Mouse (Mus musculus): ENCODE measurements around the gene Nnat.

Gene Nnat

DNA sequence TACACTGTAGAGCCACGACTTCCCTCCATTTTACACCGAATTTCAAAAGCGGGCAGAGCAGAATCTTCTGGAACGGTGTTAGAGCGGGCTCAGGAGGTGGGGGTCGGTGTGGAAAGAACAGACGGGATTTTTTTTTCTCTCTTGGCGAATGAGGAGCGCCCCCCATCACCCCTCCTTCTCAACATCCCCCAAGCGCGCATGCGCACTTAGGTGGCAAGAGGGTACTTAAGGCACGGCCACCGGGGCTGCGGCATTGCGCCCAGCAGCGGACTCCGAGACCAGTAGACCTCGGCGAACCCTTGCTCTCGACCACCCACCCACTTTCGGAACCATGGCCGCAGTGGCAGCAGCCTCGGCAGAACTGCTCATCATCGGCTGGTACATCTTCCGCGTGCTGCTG lies at the start of gene Nnat:
Gene Nnat (plus strand): TSS at position 221 of the 400 bp plus-strand sequence.
- no peak for DNase-seq (ENCODE audit: low read depth, low spot score)

DNA sequence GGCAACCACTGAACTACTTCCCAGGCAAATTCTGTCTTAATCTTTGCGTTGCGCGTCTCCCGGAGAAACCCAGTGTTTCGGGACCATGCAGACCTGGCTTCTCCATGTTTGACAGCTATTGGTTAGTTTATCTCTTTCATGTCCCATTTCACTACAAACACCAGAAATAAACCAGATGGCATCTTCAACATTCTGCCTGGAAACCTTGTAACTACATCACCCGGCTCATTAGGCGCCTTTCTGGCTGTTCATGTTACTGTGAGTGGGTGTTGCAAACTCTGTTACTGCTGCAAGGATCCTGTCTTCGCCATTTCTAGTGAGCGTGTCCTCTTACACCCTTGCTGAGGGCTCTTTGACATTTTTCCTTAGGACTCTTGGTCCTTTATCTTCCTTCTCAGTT lies 47.0 kb upstream of the Nnat start:
- no peak for DNase-seq (ENCODE audit: low read depth, low spot score)

DNA sequence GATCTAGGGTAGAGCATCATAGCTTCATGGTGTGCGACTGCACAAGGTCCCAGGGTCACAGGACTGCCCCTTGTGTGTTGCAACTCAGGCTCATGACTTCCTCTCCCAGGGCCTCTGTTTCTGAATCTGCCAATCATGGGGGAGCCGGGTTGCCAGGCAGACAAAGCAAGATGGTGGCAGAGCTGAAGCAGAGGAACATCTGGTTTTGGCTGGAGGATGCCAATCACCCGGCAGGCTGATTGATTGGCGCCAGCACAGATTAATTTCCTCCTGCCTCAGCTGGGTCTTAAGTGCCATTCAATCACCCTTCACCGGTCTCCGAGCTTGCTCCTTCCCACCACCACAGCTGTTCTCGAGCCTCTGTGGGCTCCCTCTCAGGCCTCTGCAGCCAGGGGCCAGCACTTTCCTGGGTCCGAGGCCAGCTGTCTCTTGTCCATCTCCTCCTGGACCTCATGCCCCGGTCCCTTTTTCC lies 46.1 kb upstream of the Nnat start:
- no peak for DNase-seq (ENCODE audit: low read depth, low spot score)

GRCm38 (mm10) chr2:157514353-157514752 lies 45.5 kb upstream of the Nnat start:
- DNase-seq (ENCODE audit: low read depth, low spot score) = no peak

DNA sequence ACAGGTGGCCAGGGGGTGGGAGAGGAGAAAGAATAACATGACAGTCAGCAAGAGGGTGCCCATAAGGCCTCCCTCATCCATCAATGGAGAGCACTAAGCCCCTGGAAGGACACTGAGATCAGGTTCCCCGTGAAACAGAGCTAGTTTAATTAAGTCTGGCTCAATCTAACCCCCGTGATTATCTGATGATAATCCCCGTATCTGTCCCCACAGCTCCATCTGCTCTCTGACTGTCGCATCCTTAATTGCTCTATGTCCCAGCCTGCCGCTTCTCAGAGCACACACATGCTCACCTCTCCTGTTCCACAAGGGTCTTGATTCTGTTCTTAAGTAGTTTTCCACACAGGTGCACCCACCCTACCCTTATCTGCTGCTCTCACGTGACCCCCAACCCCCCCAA lies 42.4 kb upstream of the Nnat start:
- DNase-seq (ENCODE audit: low read depth, low spot score) = no peak

- DNase-seq (ENCODE audit: low read depth, low spot score) = no peak
Measured at GRCm38 (mm10) chr2:157518451-157518850, 41.4 kb upstream of the Nnat start.

GRCm38 (mm10) chr2:157519452-157519851 lies 40.4 kb upstream of the Nnat start:
- no peak for DNase-seq (ENCODE audit: low read depth, low spot score)

DNA sequence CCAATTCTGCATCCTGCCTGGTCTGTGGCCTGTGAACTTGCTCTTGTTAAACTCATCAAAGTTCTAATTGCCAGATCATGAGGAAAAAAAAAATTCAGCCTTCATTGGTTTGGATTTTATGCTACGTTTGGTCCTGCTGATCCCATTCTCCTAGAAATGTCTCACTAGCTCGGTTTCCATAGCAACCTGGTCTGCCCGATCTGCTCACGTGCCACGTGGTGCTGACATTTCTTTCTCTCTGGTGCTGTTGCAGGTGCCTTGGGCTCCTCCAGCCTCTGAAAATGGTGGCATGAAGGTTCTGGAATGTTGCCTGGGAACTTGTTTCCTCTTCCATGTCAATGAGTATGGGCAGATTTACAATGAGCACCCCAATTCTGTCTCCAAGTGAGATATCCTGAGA lies 39.4 kb upstream of the Nnat start:
- DNase-seq (ENCODE audit: low read depth, low spot score) = no peak

- no peak for DNase-seq (ENCODE audit: low read depth, low spot score)
Measured at GRCm38 (mm10) chr2:157522556-157522955, 37.3 kb upstream of the Nnat start.

- no peak for DNase-seq (ENCODE audit: low read depth, low spot score)
Measured at GRCm38 (mm10) chr2:157530056-157530955, 29.6 kb upstream of the Nnat start.

DNA sequence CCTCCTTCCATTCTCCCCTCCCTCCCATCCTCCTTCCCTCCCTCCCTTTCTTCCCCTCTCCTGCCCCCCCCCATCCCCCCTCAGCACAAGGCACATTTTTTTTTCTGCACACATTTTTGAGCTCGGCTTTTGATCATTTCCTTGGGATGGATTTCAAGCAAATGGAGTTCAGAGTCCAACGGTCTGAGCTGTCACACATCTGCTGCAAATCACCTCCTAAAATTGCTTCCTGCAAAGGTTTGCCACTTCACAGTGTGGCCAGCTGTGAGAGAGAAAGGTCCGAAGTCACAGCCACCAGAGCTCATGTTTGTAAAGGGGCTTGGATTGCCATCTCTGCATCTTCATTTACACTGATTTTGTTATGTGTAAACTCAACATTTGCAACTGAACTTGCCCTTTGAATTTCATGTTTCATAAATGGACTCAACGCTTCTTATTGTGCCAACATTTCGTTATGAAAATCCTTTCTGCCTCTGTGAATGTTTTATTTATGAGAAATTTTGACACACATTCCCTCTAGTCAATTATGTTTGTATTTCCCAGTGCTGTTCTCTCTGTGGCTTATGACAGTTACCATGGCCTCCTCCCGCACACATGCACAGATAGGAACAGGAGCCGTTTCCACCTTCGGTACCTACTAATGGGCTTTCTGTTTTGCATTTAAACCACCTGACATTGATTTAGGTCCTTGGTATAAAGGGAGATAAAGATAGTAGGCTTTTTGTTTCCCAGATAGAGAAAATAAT lies 28.0 kb upstream of the Nnat start:
- DNase-seq (ENCODE audit: low read depth, low spot score) = no peak

DNA sequence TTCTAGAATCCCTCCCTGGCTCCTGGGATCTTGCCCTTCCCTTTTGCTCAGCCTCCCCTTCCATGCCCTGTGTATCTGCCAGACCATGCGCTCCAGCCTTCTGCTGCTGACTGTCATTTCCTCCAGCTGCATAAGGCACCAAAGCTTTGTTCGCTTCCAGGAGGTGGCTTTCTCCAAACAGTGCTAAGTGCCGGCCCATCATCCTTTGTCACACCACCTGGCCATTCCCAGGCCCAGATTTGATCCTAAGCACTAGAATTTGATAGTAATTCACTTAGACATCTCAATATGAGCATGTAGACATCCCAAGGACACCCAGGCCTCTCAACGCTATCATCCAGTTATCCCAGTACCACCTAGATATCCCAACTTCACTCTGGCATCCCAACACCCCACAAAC lies 25.7 kb upstream of the Nnat start:
- no peak for DNase-seq (ENCODE audit: low read depth, low spot score)

- no peak for DNase-seq (ENCODE audit: low read depth, low spot score)
Measured at GRCm38 (mm10) chr2:157536476-157537081, 23.3 kb upstream of the Nnat start.

GRCm38 (mm10) chr2:157537118-157537517 lies 22.8 kb upstream of the Nnat start:
- DNase-seq (ENCODE audit: low read depth, low spot score) = no peak

DNA sequence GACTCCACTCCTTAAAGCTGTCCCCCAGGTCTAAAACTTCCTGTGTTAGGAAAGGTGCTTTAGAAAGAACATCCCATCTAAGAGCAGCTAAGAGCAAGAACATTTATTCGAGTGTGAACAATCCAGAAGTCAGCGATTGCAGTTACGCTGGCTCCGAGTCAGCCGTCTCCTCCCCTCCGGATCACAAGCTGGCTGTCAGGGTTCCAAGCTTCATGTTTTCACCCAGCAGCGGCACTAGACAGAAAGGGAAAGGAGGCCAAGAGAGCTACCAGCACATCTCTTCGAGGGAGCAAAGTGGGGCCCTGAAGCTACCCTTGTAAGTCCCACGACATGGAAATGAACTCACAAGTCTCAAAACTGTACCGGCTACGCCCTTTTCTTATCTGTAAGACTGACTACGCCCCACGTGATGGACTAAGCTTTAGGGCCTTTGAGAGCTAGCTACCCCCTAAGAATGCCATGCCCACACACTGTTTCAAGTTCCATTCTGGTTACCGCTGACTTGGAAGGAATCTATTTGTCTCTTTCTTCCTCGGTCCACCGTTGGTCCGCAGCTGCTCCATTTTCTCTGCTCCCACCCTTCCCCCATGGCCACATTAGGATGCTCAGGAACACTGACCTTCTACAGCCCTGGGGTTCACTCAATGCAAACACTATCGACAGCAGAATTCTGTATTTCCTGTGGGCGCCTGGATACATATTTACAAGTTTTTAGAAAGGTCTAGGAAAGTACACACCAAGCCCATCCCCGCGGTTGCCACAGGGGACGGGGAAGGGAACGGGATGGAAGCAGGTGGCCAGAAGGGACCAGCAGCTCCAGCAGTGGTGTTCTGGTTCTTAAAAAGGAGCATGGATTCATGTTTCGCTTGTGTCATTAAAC lies 19.6 kb upstream of the Nnat start:
- DNase-seq (ENCODE audit: low read depth, low spot score) = no peak

DNA sequence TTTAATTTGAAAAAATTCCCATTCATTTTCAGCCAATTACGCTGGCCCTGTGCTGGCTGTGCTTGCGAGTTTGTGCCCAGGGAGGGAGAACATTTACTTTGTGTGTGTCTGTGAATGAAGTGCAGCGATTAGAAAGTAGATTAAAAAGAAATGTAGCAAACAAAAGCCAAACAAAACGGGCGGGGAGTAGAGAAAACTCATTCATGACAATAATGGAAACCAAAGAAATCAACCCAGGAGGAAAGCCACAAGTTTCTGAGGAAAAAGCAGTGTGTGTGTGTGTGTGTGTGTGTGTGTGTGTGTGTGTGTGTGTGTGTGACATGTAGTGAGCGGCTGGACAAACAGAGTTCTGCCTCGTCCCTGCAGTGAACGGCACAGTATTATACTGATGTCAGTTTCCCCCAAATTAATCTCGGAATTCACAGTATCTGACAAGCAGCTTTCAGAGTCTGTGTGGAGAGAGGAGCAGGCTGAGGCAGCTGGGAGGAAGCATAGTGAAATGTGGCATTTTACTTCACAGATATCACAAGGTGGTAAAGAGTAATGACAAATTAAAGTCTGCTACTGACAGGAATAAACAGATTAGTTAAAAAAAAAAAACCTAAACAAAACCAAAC lies 18.8 kb upstream of the Nnat start:
- no peak for DNase-seq (ENCODE audit: low read depth, low spot score)

DNA sequence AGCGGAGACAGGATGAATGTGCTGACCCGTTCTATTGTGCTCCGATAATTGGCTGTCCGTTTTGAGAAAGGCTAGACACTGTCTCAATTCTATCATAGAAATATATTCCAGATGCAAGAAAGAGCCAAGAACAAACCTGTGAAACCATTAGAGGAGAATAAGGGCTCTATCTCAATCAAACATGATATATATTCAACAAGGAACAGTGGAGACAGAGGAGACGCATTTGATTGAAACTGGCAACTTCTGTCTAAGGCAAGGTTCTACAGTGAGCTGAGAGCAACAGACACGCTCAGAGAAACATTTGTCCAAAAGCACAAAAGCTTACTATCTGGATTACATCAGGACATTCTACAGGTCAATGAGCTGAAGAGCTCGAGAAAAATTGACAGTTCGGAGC lies 18.2 kb upstream of the Nnat start:
- no peak for DNase-seq (ENCODE audit: low read depth, low spot score)

GRCm38 (mm10) chr2:157542415-157542814 lies 17.5 kb upstream of the Nnat start:
- DNase-seq (ENCODE audit: low read depth, low spot score) = no peak

DNA sequence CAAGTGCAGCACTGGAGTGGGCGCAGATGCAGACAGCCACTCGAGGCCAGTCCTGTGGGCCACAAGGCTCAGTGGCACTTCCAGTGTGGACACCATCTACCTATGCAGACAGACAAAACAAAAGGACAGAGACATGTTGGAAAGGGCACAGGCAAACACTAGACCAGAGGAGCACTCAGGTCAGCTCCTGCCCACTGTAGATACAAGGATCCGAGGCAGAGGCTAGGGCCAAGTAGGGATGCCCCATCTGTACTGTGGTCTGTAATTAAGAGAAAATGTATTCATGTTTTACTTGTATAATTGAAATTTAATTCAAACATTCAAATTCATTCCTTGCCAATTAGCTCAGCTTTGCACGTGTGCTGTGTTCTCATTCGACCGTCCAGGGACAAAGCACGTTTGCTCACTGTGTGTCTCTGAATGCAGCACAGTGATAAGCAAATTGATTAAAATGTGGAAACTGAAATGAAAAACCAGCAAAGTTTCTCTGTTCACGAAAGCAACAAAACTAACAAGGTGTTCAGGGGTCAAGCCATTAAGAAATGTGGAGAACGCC lies 15.5 kb upstream of the Nnat start:
- no peak for DNase-seq (ENCODE audit: low read depth, low spot score)

GRCm38 (mm10) chr2:157546686-157547085 lies 13.2 kb upstream of the Nnat start:
- no peak for DNase-seq (ENCODE audit: low read depth, low spot score)

DNA sequence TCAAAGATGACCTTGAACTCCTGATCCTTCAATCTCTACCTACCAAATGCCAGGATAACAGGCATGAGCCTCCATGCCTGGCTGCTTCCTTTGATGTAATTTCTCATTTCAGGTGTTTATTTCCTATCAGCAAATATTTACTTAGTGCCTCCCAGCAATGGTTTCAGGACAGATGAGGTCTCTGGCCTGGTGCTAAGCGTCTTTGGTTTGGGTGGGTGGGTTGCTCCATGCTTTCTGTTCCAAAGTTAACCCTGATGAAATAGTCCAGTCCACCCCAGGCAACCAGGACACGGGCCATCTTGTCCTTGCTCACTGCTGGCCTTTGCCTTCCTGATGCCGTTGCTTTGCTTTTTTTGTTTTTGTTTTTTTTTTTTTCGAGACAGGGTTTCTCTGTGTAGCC lies 9.6 kb upstream of the Nnat start:
- DNase-seq (ENCODE audit: low read depth, low spot score) = no peak

Measured in retina, adult 2 months (tissue).